Mouse (Mus musculus): Measurements from ENCODE around the gene Cdv3.
"Not testable (repeated sequence)": the region's sequence is repeated elsewhere in the genome, so short reads cannot be mapped to it uniquely, and the experiment has no call there.

The Cdv3 gene

GRCm38 (mm10) chr9:103353500-103354260 is 12.0 kb downstream of the Cdv3 start:
- not testable (repeated sequence) for DNase-seq (ENCODE audit: low read depth, low spot score); H3K27me3 ChIP-seq (ENCODE audit: control insufficient read depth, insufficient read depth, low read length, poor library complexity, severe bottlenecking)
- H3K36me3 ChIP-seq (ENCODE audit: control insufficient read depth, insufficient read depth, low read length, poor library complexity, severe bottlenecking), result peaks cover 10% of the 10 kb centered on the region

GRCm38 (mm10) chr9:103348791-103349190 is 16.8 kb downstream of the Cdv3 start:
- DNase-seq (ENCODE audit: low read depth, low spot score), result no peak
- no peaks in the 10 kb centered on the region for H3K27me3 ChIP-seq (ENCODE audit: control insufficient read depth, insufficient read depth, low read length, poor library complexity, severe bottlenecking)
- peaks cover 3% of the 10 kb centered on the region; the same call in 1 of the 2 replicates for H3K36me3 ChIP-seq (ENCODE audit: control insufficient read depth, insufficient read depth, low read length, poor library complexity, severe bottlenecking)

- Histone ChIP-seq H3K36me3 (ENCODE audit: control insufficient read depth, insufficient read depth, low read length, poor library complexity, severe bottlenecking) (peaks cover 6% of the 10 kb centered on the region; the same call in 1 of the 2 replicates), H3K27me3 (ENCODE audit: control insufficient read depth, insufficient read depth, low read length, poor library complexity, severe bottlenecking) (no peaks in the 10 kb centered on the region)
- no peak for DNase-seq (ENCODE audit: low read depth, low spot score)
Observed at GRCm38 (mm10) chr9:103347996-103348490, 17.6 kb downstream of the Cdv3 start.

GRCm38 (mm10) chr9:103347045-103347444 is 18.6 kb downstream of the Cdv3 start:
- H3K36me3 ChIP-seq (ENCODE audit: control insufficient read depth, insufficient read depth, low read length, poor library complexity, severe bottlenecking), result peaks cover 11% of the 10 kb centered on the region; the same call in 1 of the 2 replicates
- no peaks in the 10 kb centered on the region for H3K27me3 ChIP-seq (ENCODE audit: control insufficient read depth, insufficient read depth, low read length, poor library complexity, severe bottlenecking)
- DNase-seq (ENCODE audit: low read depth, low spot score), result no peak

GRCm38 (mm10) chr9:103336912-103337311 is 28.7 kb downstream of the Cdv3 start:
- Histone ChIP-seq H3K36me3 (ENCODE audit: control insufficient read depth, insufficient read depth, low read length, poor library complexity, severe bottlenecking) (peaks cover 14% of the 10 kb centered on the region), H3K27me3 (ENCODE audit: control insufficient read depth, insufficient read depth, low read length, poor library complexity, severe bottlenecking) (no peaks in the 10 kb centered on the region)
- peak; percentile 18 for DNase-seq (ENCODE audit: low read depth, low spot score)

GRCm38 (mm10) chr9:103332663-103333062 is 33.0 kb downstream of the Cdv3 start:
- no peak for DNase-seq (ENCODE audit: low read depth, low spot score)
- no peaks in the 10 kb centered on the region for H3K27me3 ChIP-seq (ENCODE audit: control insufficient read depth, insufficient read depth, low read length, poor library complexity, severe bottlenecking)

GRCm38 (mm10) chr9:103326449-103326848 is 39.2 kb downstream of the Cdv3 start:
- DNase-seq (ENCODE audit: low read depth, low spot score), result no peak

More at GRCm38 (mm10) chr9:103332663-103333062, 33.0 kb downstream of the Cdv3 start:
- H3K36me3 ChIP-seq (ENCODE audit: control insufficient read depth, insufficient read depth, low read length, poor library complexity, severe bottlenecking), result peaks cover 20% of the 10 kb centered on the region

GRCm38 (mm10) chr9:103324678-103325077 is 41.0 kb downstream of the Cdv3 start:
- DNase-seq (ENCODE audit: low read depth, low spot score), result no peak
- peaks cover 17% of the 10 kb centered on the region for H3K36me3 ChIP-seq (ENCODE audit: control insufficient read depth, insufficient read depth, low read length, poor library complexity, severe bottlenecking)

More at GRCm38 (mm10) chr9:103326449-103326848, 39.2 kb downstream of the Cdv3 start:
- H3K36me3 ChIP-seq (ENCODE audit: control insufficient read depth, insufficient read depth, low read length, poor library complexity, severe bottlenecking), result peaks cover 19% of the 10 kb centered on the region
- no peaks in the 10 kb centered on the region for H3K27me3 ChIP-seq (ENCODE audit: control insufficient read depth, insufficient read depth, low read length, poor library complexity, severe bottlenecking)

GRCm38 (mm10) chr9:103309832-103310231 is 55.8 kb downstream of the Cdv3 start:
- H3K27me3 ChIP-seq (ENCODE audit: control insufficient read depth, insufficient read depth, low read length, poor library complexity, severe bottlenecking), result no peaks in the 10 kb centered on the region
- peaks cover 14% of the 10 kb centered on the region for H3K36me3 ChIP-seq (ENCODE audit: control insufficient read depth, insufficient read depth, low read length, poor library complexity, severe bottlenecking)
- DNase-seq (ENCODE audit: low read depth, low spot score), result no peak

More at GRCm38 (mm10) chr9:103324678-103325077, 41.0 kb downstream of the Cdv3 start:
- no peaks in the 10 kb centered on the region for H3K27me3 ChIP-seq (ENCODE audit: control insufficient read depth, insufficient read depth, low read length, poor library complexity, severe bottlenecking)

- DNase-seq (ENCODE audit: low read depth, low spot score), result peak; percentile 44
- Histone ChIP-seq H3K36me3 (ENCODE audit: control insufficient read depth, insufficient read depth, low read length, poor library complexity, severe bottlenecking) (peaks cover 7% of the 10 kb centered on the region), H3K27me3 (ENCODE audit: control insufficient read depth, insufficient read depth, low read length, poor library complexity, severe bottlenecking) (no peaks in the 10 kb centered on the region)
Observed at GRCm38 (mm10) chr9:103305332-103306041, 60.2 kb downstream of the Cdv3 start.

GRCm38 (mm10) chr9:103304927-103305326 is 60.7 kb downstream of the Cdv3 start, which contains the start of the genes 1300017J02Rik and Topbp1:
1300017J02Rik (minus strand) TSS chr9:103305082.
Topbp1 (plus strand) TSS chr9:103305215.
- Histone ChIP-seq H3K27me3 (ENCODE audit: control insufficient read depth, insufficient read depth, low read length, poor library complexity, severe bottlenecking) (no peaks in the 10 kb centered on the region), H3K36me3 (ENCODE audit: control insufficient read depth, insufficient read depth, low read length, poor library complexity, severe bottlenecking) (peaks cover 4% of the 10 kb centered on the region)
- DNase-seq (ENCODE audit: low read depth, low spot score), result peak; percentile 94
